Mouse (Mus musculus): ENCODE results near the gene Ncor2.

- TF ChIP-seq CTCF (IDR thresholded peaks at IDR 0.05; ENCODE audit: low read depth) (no peak), EP300 (IDR thresholded peaks at IDR 0.05; ENCODE audit: low read depth) (no peak)
Measured at GRCm38 (mm10) chr5:125106191-125106590, 72.8 kb downstream of the Ncor2 start.

All from liver, embryonic 14.5 days (tissue).